Mouse (Mus musculus): ENCODE measurements around the gene Scube3. TPM values are rescaled to one million over a fixed set of nuclear protein-coding genes. Genes with fewer than 3 reads are reported as not detected.
"Not testable (repeated sequence)": the region's sequence is repeated elsewhere in the genome, so short reads cannot be mapped to it uniquely, and the experiment has no call there.

The Scube3 gene
- total RNA-seq, 1 experiment from 2014 or later, result 11.9 TPM

GRCm38 (mm10) chr17:28217721-28218649, 76.0 kb downstream of the Scube3 start:
- peak; percentile 56 for DNase-seq

- not testable (repeated sequence) for DNase-seq
Measured at GRCm38 (mm10) chr17:28222463-28222862, 80.5 kb downstream of the Scube3 start.

GRCm38 (mm10) chr17:28223561-28224391, 81.8 kb downstream of the Scube3 start:
- DNase-seq, result peak; percentile 97

Other genes with a start within 250 kb of the Scube3 start
- gene Anks1, start 232.8 kb upstream of the Scube3 start, total RNA-seq (2021), result 25.7 and 31.8 TPM in 2 replicates
- gene Taf11, start 232.3 kb upstream of the Scube3 start, total RNA-seq (2021), result 26.2 and 28.4 TPM in 2 replicates
- not detected in 2 replicates for gene Tcp11, start 61.5 kb upstream of the Scube3 start, total RNA-seq (2021)
- gene Zfp523, start 35.0 kb downstream of the Scube3 start, total RNA-seq (2021), result 36.8 and 43.4 TPM in 2 replicates
- gene Def6, start 65.6 kb downstream of the Scube3 start, total RNA-seq (2021), result 3.3 and 8.9 TPM in 2 replicates
- 36.1 and 39.8 TPM in 2 replicates for gene Ppard, start 90.6 kb downstream of the Scube3 start, total RNA-seq (2021)
- gene Fance, start 171.4 kb downstream of the Scube3 start, total RNA-seq (2021), result 20.5 and 29.6 TPM in 2 replicates
- 814 and 958 TPM in 2 replicates for gene Rpl10a, start 186.3 kb downstream of the Scube3 start, total RNA-seq (2021)
- gene Tead3, start 208.7 kb downstream of the Scube3 start, total RNA-seq (2021), result 10.6 and 11.4 TPM in 2 replicates
- 0.71 TPM in 1 of 2 replicates, not detected in the other for gene Tulp1, start 223.1 kb downstream of the Scube3 start, total RNA-seq (2021)